Mouse (Mus musculus) left cerebral cortex, postnatal 10 days (tissue): ENCODE data around the gene Gm21060. TPM values are rescaled to one million over a fixed set of nuclear protein-coding genes. Genes with fewer than 3 reads are reported as not detected.
"Not testable (repeated sequence)": the region's sequence is repeated elsewhere in the genome, so short reads cannot be mapped to it uniquely, and the experiment has no call there.

Source experiments
- DNase-seq, 2 experiments: peaks; one replicate each; pipeline ENCODE4 v3.0.0; 2021 to 2022; ENCODE audit warnings: low spot score in 2 of 2, mixed read lengths in 1 of 2; ENCODE audit errors: extremely low spot score in 1 of 2
- intact Hi-C: fragments of 180-260 bp; cut with DNase I; formaldehyde crosslinking; loops from one replicate; pipeline ENCODE4 v1.15.1; 2025
- total RNA-seq, 2 experiments: library from RNA; stranded (reverse); gene quantifications; 2 replicates each; pipeline ENCODE4 v1.2.3; 2021

The Gm21060 gene
- not detected for total RNA-seq

GRCm38 (mm10) chr19:61296969-61297368 is at the start of gene Gm21060:
Gm21060 (minus strand) TSS chr19:61297069.
- DNase-seq: no peak
- intact Hi-C loops: no loop called here

DNA sequence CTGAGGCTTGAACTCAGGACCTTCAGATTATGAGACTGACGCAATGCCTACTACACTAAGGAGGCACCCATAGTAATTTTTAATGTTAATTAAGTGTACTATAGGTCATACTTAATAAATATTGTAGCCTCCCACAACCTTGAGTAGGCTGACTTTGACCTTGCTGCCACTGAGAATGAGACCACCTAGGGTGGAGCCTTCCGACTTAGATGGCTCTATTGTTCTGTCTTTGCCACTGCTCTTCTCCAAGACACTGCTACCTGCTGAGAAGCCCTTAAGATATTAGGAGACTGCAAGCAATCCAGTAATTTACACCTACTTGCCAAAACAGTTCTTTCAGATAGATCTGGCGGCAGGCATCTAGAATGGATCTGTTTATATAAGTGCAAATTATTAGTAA is 24.0 kb upstream of the Gm21060 start:
- DNase-seq, intact Hi-C loops: not testable (repeated sequence)

DNA sequence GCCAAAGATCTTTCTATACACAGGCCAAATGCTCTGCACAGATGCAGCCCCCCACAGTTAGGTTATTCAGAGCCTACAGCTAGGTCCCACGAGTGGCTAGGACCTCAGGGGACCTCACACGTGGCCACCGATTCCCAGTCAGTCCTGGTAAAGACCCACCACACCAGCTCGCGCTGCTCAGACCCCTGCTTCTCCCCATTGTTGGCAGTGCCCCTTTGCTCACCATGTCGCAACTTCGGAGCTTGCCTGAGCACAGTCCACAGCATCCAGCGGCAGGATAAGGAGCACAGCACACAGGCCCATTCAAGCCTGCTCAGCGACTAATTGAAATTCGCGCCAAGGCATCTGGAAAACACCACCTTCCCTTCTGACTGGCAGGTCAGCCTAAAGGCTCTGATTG is 16.3 kb upstream of the Gm21060 start:
- DNase-seq, intact Hi-C loops: not testable (repeated sequence)

- intact Hi-C loops, DNase-seq: not testable (repeated sequence)
Observed at GRCm38 (mm10) chr19:61312400-61312799, 15.5 kb upstream of the Gm21060 start.

DNA sequence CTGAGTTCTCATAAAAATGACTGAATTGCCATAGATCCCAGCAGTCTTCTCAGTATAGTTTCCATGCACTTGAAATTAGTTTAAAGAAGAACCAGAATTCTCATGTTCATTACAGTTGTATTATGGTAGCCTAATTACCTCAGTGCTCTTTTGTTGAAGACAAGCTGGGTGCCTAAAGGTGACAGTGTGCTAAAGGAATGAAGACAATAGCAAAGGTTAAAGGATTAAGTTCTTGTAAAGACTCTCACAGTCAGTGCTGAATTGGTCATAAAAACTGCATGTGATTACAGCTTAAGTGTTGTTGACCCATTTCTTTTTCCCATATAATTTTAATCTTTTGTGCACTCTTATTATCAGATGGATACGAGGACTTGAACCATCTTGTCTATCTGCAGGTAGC is 11.2 kb upstream of the Gm21060 start:
- intact Hi-C loops, DNase-seq: not testable (repeated sequence)

DNA sequence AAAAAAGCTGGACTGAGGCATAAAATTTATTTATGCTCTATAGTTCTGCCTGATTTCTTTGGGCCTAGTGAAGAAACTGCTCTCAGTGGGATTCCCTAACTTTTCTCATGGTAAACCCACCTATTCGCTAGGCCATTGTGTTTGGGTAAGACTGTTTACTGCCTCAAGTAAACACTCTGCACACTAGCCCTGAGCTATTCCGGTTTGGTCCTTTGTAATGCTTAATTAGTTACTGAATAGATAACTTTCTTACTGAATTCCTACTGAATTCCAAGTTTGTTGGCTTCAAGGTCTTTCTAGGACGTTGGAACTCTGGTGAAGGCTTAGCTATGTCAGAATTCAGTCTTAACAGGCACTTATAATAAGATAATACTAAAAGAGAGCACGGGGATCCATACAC is 11.8 kb downstream of the Gm21060 start:
- DNase-seq, intact Hi-C loops: not testable (repeated sequence)

DNA sequence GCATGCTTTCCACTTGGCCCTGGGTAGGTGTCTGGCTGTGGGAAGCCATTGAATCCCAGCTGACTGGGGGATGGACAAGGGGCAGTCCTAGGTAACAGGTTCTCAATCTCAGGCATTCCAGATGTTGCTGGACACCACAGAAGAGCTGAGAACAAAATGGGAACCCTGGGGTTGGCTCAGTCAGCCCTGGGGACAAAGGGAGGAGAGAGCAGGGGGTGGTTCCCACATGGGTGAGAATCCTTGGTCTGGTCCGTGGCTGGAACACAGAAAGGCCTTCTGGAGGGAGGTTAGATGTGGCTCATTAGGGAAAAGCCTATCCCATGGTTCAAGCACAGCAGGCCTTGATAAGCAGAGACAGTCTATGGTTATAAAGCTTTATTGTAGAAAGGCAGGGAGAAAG is 13.3 kb downstream of the Gm21060 start:
- DNase-seq: no peak
- intact Hi-C loops: no loop called here

- intact Hi-C loops: no loop called here
Observed at GRCm38 (mm10) chr19:61275446-61275845, 21.4 kb downstream of the Gm21060 start.

DNA sequence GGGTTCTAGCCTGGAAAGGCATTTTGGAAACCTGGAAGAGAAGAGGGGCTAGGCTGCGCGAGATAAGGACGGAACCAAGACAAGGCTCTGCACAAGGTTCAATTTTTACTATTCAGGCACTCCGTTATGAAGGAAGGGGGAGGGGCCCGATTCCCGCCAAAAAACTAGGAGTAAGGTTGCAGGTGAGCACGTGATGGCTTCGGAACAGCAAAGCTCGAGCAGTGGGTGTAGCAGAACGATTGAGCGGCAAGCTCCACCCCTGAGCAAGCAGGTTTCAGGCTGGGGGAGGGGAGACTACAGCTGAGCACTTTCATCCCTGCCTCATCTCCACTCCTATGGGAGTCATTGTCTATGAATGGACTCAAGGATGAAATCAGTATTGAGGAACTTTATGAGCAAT is 27.7 kb downstream of the Gm21060 start:
- intact Hi-C loops: loop anchor here (5.0 kb wide), 1 partner anchor 387 kb away; no protein-coding TSS in a partner anchor
- not testable (repeated sequence) for DNase-seq

More at GRCm38 (mm10) chr19:61275446-61275845, 21.4 kb downstream of the Gm21060 start:
- no peak for DNase-seq

- no peak for DNase-seq
- intact Hi-C loops: loop anchor here (5.0 kb wide), 1 partner anchor 385 kb away; no protein-coding TSS in a partner anchor
Observed at GRCm38 (mm10) chr19:61267141-61267540, 29.7 kb downstream of the Gm21060 start.

DNA sequence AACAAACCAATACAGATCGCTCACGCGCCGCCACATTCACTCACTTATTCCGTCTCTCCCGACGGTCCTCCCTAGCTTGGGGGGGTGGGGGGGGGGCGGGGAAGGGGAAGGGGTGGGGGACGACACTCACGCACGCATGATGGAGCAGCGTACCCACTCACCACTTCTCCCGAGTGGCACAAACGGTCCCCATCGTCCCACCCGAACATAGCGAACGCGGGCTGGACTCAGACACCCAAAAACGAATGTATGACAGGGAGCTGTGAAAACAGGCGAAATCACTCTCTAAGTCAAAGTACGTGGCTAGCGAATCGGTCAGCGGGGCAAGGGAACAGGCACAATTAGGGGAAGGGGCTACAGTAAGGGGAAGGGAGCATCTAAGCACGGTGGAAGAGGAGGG is 30.2 kb downstream of the Gm21060 start:
- peak in 1 of 2 experiments; percentile 33 for DNase-seq
- intact Hi-C loops: loop anchor here (5.0 kb wide), 1 partner anchor 384 kb away; no protein-coding TSS in a partner anchor

- DNase-seq: peak; percentile 12 to 62
- intact Hi-C loops: loop anchor here (5.0 kb wide), 1 partner anchor 384 kb away; no protein-coding TSS in a partner anchor
Observed at GRCm38 (mm10) chr19:61266246-61266615, 30.6 kb downstream of the Gm21060 start.

DNA sequence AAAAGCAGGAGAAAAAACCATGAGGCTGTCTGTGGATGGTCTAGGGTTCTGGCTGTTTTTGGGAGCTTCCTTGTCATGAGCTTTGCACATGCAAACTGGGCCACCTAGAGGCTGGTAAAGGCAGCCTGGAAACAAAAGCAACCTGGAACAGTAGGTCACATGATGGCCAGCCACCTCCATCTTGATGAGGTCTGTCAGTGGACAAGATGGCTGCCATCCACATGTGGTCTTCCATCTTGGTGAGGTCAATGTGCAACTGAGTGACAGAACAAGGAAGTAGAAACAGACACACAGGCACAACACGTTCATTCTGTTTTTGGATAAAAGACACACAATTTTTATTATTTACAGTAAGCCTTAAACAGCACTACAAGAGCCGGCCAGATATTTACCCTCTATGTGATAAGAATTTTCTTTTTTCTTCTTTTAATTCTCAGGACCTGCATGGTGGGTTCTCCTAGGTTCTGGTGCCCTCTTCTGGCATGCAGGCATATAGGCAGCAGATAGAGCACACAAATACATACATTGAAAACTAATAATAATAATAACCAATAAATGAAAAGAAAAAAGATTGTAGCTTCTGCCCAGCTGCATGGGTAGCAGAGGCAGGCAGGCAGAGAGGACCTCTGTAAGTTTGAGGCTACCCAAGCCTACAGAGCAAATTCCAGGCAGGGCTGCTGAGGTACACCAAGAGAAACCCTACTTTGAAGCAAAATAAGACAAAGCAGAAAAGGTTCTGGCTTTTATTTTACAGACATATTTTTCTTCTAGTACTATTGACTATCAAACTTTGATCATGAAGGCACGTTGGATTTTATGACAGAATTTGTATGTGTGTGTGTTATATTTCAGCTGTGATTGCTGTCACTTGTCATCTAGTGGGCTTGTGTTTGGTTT is 31.3 kb downstream of the Gm21060 start:
- DNase-seq: peak; percentile 77
- intact Hi-C loops: loop anchor here (5.0 kb wide), 1 partner anchor 383 kb away; no protein-coding TSS in a partner anchor

DNA sequence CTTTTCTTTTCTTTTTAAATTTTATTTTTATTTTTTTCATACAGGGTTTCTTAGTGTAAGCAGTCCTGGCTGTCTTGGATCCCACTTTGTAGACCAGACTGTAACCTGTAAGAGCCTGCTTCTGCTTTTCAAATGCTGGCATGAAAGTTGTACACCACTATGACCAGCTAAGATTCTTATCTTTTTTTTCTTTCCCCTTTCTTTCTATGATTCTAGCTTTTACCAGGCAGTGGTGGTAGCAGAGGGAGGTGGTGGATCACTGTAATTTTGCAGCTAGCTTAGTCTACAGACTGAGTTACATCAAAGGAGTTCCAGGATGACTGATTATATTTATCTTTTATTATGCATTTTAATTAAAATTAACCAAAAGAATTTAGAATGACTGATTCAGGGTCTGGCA is 31.9 kb downstream of the Gm21060 start:
- intact Hi-C loops: loop anchor here (5.0 kb wide), 1 partner anchor 383 kb away; no protein-coding TSS in a partner anchor
- DNase-seq: no peak

DNA sequence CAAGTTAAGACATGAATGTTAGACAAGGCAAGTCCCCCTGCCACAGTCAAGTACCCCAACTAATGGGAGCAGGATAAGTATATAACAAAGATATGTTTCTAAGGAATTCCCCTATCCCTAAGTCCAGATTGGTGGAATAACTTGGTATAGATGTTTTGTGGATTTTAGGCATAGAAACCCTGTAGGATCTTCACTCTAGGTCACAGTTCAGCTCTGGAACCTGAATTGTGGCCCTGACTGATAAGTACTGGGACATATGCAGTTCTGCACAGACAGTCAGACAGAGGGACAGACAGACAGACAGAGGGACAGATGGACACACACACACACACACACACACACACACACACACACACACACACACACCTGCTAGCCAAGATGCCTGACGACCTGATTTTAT is 32.6 kb downstream of the Gm21060 start:
- intact Hi-C loops: no loop called here
- no peak for DNase-seq

GRCm38 (mm10) chr19:61261241-61261640 is 35.6 kb downstream of the Gm21060 start:
- DNase-seq: no peak
- intact Hi-C loops: no loop called here

DNA sequence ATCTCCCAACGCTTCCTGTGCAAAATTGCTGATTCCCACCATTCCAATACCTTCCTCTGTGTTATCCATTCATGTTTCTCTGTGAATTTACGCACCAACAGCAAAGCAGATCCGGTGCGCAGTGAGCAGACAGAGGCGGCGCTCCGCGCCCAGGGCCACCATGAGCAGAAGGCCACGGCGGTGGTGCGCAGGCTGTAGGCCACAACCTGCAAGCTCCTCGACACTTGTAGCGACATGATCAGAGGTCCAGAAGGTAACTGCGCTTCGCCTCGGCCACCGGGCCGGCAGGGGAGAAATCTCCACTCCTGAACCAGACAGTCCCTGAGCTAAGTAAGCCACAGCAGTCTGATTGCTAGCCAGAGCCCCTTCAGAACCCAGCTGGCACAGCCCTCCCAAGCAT is 39.1 kb downstream of the Gm21060 start:
- intact Hi-C loops: no loop called here
- peak in 1 of 2 experiments; percentile 16 for DNase-seq

DNA sequence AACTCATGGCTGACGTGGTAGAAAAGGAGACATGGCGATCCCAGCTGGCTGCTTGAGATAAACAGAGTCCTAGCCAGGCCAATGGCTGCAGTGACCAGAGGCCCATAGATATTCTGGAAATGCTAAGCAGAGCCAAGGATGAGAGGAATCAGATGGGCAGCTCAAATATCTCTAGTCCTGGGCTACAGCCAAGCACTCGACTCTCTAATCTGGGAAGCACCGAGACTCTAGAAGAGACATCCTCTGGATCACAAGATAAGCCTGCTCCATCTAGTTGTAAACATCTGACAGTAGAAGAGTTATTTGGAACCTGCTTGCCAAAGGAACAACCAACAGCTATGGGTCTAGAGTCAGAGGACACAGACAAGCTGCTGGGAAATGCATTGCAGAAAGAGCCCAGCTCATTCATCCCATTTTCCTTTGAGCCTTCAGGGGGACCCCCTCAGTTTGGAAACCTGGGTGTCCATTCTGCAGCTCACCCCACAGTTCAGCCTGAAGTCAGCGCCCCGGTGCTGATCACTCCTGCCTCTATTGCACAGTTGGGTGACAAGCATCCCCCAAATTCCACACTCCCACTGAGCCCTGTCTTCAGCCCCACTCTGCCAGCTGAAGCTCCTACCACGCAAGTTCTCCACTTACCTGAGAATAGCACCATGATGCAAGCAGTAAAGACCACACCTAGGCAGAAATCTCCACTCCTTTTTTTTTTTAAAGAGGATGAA is 40.5 kb downstream of the Gm21060 start:
- intact Hi-C loops: no loop called here
- DNase-seq: no peak

DNA sequence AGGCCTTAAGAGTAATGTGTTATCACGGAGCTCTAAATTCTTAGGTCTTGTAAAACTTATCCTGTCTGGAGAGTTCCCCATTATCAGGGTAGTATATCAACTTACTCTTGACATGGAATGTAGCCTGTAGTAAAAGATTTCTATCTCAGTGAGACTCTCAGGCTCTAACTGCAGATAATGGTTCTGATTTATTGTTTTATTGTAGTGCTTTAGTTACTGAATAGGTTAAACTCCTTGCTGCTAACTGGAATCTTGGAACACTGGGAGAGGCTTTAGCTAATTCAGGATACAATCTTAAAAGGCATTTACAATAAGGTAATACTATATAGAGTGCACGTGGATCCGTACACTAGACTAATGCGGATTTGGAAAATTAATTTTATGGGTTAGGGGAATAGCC is 49.5 kb downstream of the Gm21060 start:
- intact Hi-C loops, DNase-seq: not testable (repeated sequence)
